Mouse (Mus musculus): ENCODE measurements around the gene Cox8a. TPM values are rescaled to one million over a fixed set of nuclear protein-coding genes. Genes with fewer than 3 reads are reported as not detected.

Gene Cox8a
- total RNA-seq, 2 experiments from 2014 or later = 395 to 437 TPM

DNA sequence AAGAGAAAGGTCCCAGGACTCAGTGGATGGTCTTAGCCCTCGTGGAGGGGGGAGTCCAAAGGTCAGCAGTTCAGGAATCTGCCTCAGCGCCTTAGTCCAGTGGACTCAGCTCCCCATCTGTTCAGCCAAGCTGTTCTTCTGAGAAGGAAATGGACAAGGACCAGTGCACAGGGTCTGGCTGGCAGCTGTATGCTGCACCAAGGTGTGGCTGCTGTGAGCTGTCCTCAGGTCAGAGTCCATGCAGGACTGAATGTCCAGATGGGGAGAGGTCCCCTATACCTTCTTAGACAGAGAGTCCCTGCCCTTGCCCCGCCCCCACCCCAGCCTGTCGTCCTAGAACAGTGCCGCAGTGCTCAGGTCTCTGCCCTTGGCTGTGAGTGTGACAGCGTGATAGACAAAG is 25.8 kb downstream of the Cox8a start:
- DNase-seq = no peak
- intact Hi-C loops (cut with DNase I) = loop anchor here (5.0 to 10.0 kb wide), 2 partner anchors 69 to 267 kb away; partner anchors contain the start of genes Catsperz and Esrra

GRCm38 (mm10) chr19:7190986-7191385 is 26.4 kb downstream of the Cox8a start:
- no peak for DNase-seq
- intact Hi-C loops (cut with DNase I) = loop anchor here (5.0 to 10.0 kb wide), 2 partner anchors 69 to 266 kb away; partner anchors contain the start of genes Catsperz and Esrra

GRCm38 (mm10) chr19:7189026-7189425 is 28.4 kb downstream of the Cox8a start:
- no peak for DNase-seq
- intact Hi-C loops (cut with DNase I) = no loop called here

DNA sequence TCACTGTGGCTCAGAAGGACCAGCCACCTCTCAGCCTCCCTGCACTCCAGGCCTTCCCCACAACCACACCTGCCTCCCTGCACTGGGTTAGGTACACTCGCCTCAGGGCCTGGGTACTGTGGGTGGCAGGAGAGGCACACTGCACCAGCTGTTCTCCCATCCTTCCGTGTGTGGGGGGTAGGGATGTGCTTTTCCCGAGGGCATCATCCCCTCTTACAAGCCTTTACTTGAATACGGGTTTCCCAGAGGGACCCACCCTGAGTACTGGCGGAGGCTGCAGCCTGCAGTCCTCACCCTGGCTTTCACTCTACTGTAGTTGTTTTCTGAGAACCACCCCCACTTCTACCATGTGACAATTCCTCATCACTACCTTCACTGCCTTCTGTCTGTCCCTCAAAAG is 30.3 kb downstream of the Cox8a start:
- no peak for DNase-seq
- intact Hi-C loops (cut with DNase I) = no loop called here

DNA sequence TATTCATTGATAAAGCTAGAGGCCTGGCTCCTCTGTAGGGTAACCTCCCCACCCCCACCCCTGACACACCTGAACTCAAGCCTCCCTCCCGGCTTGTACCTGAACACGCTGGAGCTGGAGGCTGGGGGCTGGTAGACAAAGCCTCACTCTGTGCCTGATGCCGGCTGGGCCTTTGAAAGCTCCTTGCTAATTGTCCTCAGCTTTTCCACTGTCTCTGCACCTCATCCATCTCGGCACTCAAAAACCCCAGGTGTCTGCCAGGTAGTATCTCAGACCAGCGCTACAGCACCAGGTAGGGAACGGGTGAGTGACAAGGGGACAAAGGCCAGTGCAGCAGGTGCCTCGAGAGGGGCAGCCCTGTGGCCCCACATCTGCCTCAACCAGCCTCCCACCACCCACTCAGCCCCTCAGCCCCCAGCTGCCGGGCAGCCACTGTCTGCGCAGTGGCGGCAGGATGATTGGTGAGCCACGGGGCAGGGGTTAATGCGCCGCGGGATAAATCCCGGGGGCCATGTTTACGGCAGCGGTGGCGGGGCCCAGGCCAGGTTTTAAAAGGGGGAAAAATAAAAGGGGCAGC is 31.6 kb downstream of the Cox8a start:
- no peak for DNase-seq
- intact Hi-C loops (cut with DNase I) = no loop called here

DNA sequence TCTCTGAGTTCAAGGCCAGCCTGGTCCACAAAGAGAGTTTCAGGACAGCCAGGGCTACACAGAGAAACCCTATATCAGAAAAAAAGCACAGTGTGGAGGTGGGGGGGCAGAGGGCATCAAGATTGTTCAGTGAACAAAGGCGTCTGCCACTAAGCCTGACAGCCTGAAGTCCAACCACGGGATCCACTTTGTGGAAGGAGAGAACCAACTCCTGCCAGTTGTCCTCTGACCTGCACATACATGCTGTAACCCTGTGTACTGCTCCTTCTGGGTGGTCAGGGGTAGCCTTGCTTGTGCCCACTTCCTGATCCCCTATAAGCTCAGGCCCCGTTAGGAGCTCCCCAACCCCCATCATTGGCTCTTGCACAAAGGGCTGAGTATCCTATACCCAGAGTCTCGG is 32.4 kb downstream of the Cox8a start:
- intact Hi-C loops (cut with DNase I) = no loop called here
- DNase-seq = no peak

DNA sequence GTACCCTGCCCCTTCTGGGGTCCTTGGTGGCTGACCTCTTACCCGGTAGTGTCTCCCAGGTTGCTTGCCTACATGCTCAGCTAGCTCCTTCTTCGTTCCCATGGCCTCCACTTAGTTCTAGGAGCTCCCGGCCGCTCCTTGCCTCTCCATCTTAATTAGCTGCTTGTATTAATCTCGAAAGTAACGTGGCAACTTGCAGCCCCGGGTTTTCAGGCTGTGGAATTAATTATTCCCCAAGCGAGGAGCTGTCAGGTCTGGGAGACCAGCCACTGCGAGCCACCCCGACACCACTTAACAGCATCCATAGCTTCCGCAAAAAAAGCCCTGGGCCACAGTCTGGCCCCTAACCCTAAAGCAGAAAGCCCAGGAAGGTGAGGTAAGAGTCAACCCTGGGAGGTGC is 34.0 kb downstream of the Cox8a start:
- DNase-seq = no peak
- intact Hi-C loops (cut with DNase I) = no loop called here

DNA sequence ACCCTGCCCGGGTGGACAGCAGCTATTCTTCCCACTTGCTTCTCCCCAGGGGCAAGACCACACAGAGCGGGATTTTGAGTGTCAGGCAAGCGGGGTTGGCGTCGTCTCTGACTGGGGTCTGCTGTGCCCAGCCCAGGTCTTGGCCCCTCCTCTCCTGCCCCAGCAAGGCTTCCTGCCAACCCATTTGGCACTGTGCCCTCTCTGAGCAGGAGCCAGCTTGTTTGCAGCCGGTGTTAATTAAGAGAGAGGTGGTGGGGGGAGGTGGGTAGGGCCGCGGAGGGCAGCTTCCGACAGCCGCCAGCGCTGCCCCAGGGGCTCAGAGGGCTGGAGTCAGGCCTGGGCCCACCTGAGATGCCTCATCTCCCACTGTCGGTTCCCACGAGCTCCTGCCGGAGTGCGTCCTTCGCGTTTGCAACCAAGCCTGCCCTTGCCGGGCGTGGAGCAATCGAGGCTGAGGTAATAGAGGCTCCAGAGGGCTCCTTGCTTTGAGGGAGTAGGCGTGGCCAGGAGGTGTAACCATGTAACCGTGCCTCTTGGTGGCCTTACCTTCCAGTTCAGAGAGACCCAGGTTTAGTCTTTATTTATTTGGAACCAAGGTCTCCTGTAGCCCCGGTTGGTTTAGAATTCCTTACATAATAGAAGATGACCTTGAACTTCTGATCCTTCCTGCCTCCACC is 35.0 kb downstream of the Cox8a start:
- peak in 1 of 2 experiments; percentile 54 for DNase-seq
- intact Hi-C loops (cut with DNase I) = no loop called here

GRCm38 (mm10) chr19:7181496-7181895 is 35.9 kb downstream of the Cox8a start:
- DNase-seq = no peak
- intact Hi-C loops (cut with DNase I) = no loop called here

GRCm38 (mm10) chr19:7180756-7181405 is 36.5 kb downstream of the Cox8a start:
- intact Hi-C loops (cut with DNase I) = no loop called here
- DNase-seq = no peak

DNA sequence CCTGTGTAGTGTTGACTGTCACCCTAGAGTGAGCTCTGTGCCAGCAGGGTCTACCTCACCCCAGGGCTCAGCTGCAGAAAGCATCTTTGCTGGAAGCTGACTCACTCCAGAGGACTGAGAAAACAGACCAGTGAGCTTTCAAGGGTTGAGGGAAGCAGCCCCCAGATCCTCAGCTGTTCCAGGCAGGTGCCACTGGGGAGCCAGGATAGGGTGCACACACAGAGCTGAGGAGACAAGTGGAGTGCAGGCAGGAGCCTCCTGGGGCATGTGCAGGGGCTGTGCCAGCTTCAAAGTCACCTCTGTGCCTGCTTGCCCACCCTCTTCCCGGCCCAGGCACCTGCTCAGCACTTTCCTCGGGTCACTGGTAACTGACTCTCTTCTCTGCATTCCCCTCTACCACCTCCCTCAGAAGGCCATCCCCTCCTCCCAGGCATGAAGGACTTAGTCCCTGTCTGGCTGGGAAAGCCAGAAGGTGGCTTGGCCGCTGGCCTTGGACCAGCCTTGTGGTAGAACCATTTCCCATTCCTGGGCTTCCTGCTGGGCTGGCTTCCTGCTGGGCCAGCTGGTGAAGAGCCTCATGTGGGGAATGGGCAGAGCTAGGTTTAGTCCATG is 38.5 kb downstream of the Cox8a start:
- DNase-seq = no peak

DNA sequence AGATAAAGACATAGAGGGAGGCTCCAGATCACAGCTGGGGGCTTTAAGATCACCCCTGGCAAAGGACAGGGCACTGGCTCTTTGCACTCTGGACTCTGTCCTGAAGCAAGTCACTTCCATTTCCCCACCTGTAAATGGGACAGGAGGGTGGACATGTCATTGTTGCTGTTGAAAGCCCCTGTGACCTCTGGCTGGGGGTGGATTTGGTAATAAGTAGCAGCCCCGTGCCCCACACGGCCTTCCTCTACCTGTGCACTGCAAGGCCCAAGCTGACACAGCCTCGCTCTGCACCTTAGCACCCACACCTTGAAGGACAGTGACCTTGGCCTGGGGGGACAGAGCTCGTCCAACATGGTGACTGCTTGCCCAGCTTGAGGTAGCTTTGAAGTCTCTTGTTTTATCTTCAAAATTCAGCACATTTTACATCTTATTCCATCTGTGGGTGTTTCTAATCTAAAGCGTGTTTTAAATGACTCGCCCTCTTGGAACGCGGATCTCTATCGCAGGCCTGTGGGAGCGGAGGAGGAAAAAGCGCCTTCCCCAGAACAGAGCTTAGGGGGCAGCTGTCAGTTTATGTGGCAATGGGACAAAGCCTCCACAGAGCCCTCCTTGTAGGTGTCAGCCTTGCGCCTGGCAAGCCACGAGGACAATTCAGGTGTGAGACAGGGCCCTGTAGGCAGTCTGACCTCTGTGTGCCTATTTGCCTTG is 39.5 kb downstream of the Cox8a start:
- intact Hi-C loops (cut with DNase I) = no loop called here
- no peak for DNase-seq

More for the DNA sequence above, 38.5 kb downstream of the Cox8a start:
- intact Hi-C loops (cut with DNase I) = no loop called here

GRCm38 (mm10) chr19:7176041-7176696 is 41.2 kb downstream of the Cox8a start:
- intact Hi-C loops (cut with DNase I) = no loop called here

DNA sequence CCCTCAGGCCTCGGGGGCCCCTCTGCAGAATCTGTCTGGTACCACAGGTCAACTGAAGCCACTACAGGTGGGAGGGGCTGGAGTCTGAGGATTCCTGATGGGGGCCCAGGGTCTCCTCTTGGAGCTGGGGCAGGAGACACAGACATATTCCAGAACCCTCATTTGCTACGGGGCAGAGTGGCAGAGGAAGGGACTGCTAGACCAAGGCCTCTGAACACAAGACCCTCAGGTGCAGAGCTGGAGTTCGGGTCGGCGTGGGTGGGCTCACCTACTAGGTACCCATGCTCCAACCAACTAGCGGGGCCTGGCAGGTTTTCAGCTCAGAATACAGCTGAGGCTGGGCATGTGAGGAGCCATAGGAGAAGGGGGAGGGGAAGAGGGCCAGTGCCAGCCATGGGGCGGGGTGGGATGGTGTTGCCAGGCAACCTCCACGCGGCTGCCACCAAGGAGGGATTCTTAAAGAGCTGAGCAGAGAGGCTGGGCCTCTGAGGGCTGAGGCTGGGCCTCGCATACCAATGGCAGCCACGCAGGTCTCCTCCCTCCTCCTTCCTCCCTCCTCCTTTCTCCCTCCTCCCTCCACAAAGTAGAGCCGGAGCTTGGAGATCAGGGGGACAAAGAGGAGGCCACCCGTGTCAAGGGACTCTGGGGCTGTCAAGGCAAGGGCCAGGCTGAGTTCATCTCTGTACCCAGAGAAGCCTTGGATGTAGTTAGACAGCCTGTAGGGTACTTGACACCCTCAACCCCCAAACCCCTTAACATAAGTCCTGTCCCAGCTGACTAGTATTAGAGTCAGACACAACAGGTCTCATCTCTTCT is 45.2 kb downstream of the Cox8a start:
- DNase-seq = no peak
- intact Hi-C loops (cut with DNase I) = no loop called here

More at GRCm38 (mm10) chr19:7176041-7176696, 41.2 kb downstream of the Cox8a start:
- DNase-seq = no peak

GRCm38 (mm10) chr19:7171447-7171846 is 46.0 kb downstream of the Cox8a start:
- intact Hi-C loops (cut with DNase I) = no loop called here
- no peak for DNase-seq

- intact Hi-C loops (cut with DNase I) = no loop called here
- no peak for DNase-seq
Observed at GRCm38 (mm10) chr19:7170916-7171315, 46.5 kb downstream of the Cox8a start.

- intact Hi-C loops (cut with DNase I) = no loop called here
Observed at GRCm38 (mm10) chr19:7168423-7168822, 49.0 kb downstream of the Cox8a start.

GRCm38 (mm10) chr19:7166767-7167166 is 50.6 kb downstream of the Cox8a start:
- DNase-seq = no peak
- intact Hi-C loops (cut with DNase I) = no loop called here

More at GRCm38 (mm10) chr19:7168423-7168822, 49.0 kb downstream of the Cox8a start:
- no peak for DNase-seq

DNA sequence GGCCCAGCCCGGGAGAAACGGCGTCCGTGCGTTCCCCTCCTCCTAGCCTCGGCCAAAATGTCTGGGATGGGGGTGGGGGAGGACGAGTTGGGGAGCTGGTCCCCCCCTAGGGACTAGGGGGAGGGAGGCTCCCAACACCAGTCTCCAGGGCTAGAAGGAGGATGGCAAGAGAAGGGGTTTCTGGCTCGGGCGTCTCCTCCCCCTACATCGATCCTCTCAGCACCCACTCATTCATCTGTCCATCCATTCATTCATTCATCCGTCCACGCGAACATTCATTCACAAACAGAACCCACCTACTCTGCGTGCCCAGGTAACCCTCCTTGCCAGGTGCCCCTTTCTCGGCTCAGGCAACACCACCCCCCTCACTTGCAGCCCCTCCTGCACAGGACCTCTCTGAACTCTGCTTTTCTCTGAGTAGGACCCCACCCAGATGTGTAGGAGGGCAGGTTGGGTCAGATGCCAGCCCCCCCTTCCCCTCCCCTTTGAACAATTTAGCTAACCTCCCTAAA is 51.2 kb downstream of the Cox8a start:
- intact Hi-C loops (cut with DNase I) = no loop called here

More for the DNA sequence above, 51.2 kb downstream of the Cox8a start:
- no peak for DNase-seq

Data from heart, postnatal 36 days (tissue).